Mouse (Mus musculus): ENCODE measurements around the gene Prss23. TPM values are rescaled to one million over a fixed set of nuclear protein-coding genes. Genes with fewer than 3 reads are reported as not detected.

The Prss23 gene
- 58.3 and 67.7 TPM in 2 replicates for polyA plus RNA-seq (2015; fragmentation: Nextera tagmentation; extraction: Ambion mirVana)

DNA sequence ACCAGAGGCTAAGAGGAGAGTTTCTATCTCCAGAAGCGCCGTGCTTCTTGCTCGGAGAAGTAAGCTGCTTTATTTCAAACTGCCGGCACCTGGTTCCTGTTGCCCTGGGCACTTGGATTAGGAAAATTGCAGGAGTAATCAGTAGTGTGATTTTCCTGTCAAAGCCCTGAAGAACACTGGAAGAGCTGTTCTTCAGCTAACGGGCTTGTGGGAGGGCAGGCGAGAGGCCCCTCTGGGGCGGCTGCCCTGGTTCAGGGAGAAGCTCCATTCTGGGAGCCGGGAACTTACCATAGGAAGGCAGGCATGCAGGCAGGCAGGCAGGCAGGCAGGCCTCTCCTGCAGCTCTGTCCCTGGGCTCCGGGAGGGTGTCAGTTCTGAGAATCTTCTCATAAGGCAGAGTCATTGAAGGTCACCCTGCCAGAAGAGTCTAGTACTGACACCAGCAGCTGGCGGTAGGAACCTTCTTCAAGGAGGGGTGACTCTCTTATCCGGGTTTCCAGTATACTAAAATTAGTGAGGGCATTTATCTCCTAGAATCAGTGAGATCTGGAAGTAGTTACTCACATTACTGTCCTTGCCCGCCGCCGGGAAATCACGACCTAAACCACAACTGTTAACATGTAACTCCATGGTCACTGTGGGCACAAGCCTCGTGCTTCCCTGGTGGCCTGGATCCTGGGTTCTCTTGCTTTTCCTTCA lies at the start of gene Prss23:
Gene Prss23 (minus strand): TSS at position 457 of the 699 bp plus-strand sequence.
- ATAC-seq (ENCODE audit: low FRiP score, low TSS enrichment): no peak
- H3K27ac ChIP-seq (replicated peaks): no peak within 1 kb of the TSS

DNA sequence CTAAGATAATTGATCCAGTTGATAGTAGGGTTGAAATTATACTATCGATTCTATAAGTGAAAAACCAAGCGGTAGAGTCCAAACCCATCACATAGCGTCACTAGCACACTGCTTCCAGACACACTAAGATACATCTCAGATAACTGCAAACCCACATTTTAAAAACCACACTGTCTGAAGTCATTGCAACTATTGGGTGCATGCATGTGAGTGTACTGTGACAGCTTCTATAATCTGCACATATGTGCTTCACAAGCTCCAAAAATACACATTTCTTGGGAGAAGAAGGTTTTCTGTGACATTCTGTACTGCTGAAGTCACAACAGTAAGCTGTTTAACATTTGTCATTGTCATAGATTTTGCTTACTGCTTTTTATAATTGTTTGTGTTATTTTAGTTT lies 49.1 kb upstream of the Prss23 start:
- no peaks in the 10 kb centered on the region for H3K4me1 ChIP-seq (replicated peaks; ENCODE audit: control insufficient read depth, insufficient read depth)
- no peaks in the 10 kb centered on the region for H3K36me3 ChIP-seq (ENCODE audit: control insufficient read depth, insufficient read depth, low read length)
- no peaks in the 10 kb centered on the region for H3K27me3 ChIP-seq (ENCODE audit: control insufficient read depth, insufficient read depth, low read length)
- TF ChIP-seq CTCF (IDR thresholded peaks at IDR 0.05; ENCODE audit: low read depth): no peak
- TF ChIP-seq EP300 (optimal IDR thresholded peaks at IDR 0.05): no peak
- no peak for ATAC-seq (ENCODE audit: low FRiP score, low TSS enrichment)
- WGBS: 86% methylated on average over 3 of the region's 3 CpGs
- no peak overlapping the region for H3K27ac ChIP-seq (replicated peaks)
- no peak for DNase-seq (ENCODE audit: low spot score)
- no peak overlapping the region for H3K4me3 ChIP-seq (ENCODE audit: low read depth, low read length)
- no peak overlapping the region for H3K4me2 ChIP-seq (replicated peaks; ENCODE audit: low read depth)
- no peak overlapping the region for H3K9ac ChIP-seq (ENCODE audit: low read length)
- no peaks in the 10 kb centered on the region for H3K9me3 ChIP-seq (ENCODE audit: control insufficient read depth, low read length)

More for the DNA sequence above, at the start of gene Prss23:
- Histone ChIP-seq H3K4me3 (ENCODE audit: low read depth, low read length) (no peak within 1 kb of the TSS), H3K36me3 (ENCODE audit: control insufficient read depth, insufficient read depth, low read length) (no peaks in the 10 kb centered on the region), H3K4me1 (replicated peaks; ENCODE audit: control insufficient read depth, insufficient read depth) (no peaks in the 10 kb centered on the region), H3K27me3 (ENCODE audit: control insufficient read depth, insufficient read depth, low read length) (no peaks in the 10 kb centered on the region), H3K4me2 (replicated peaks; ENCODE audit: low read depth) (no peak within 1 kb of the TSS), H3K9me3 (ENCODE audit: control insufficient read depth, low read length) (no peaks in the 10 kb centered on the region), H3K9ac (ENCODE audit: low read length) (no peak within 1 kb of the TSS)
- DNase-seq (ENCODE audit: low spot score): no peak
- no peak for TF ChIP-seq CTCF (IDR thresholded peaks at IDR 0.05; ENCODE audit: low read depth)
- TF ChIP-seq EP300 (optimal IDR thresholded peaks at IDR 0.05): no peak
- WGBS: 66% methylated on average over 16 of the region's 16 CpGs

DNA sequence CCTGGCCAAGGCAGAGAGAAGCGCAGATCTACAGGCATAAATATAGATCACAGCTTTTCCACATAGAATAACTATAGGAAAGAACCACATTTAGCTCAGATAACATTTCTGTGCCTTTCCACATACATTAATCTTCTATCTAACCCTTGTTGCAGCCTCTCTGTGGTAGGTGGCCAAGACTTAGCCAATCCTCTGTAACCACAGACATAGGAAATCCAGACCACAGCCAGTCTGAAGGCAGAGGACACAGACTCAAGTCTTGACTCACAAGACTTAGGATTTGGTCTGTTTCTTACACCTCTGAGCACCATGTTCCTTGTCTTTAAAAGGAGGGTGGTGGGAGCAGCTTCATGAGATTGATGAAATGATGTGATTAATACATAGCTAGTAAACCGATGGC lies 37.6 kb upstream of the Prss23 start:
- no peaks in the 10 kb centered on the region for H3K4me1 ChIP-seq (replicated peaks; ENCODE audit: control insufficient read depth, insufficient read depth)
- no peak overlapping the region for H3K4me3 ChIP-seq (ENCODE audit: low read depth, low read length)
- ATAC-seq (ENCODE audit: low FRiP score, low TSS enrichment) (no peak), DNase-seq (ENCODE audit: low spot score) (no peak)
- no peak overlapping the region for H3K4me2 ChIP-seq (replicated peaks; ENCODE audit: low read depth)
- H3K9me3 ChIP-seq (ENCODE audit: control insufficient read depth, low read length): no peaks in the 10 kb centered on the region
- no peaks in the 10 kb centered on the region for H3K27me3 ChIP-seq (ENCODE audit: control insufficient read depth, insufficient read depth, low read length)
- WGBS: 97% methylated on average over 2 of the region's 2 CpGs
- H3K27ac ChIP-seq (replicated peaks): no peak overlapping the region
- H3K9ac ChIP-seq (ENCODE audit: low read length): no peak overlapping the region
- TF ChIP-seq CTCF (IDR thresholded peaks at IDR 0.05; ENCODE audit: low read depth) (no peak), EP300 (optimal IDR thresholded peaks at IDR 0.05) (no peak)
- H3K36me3 ChIP-seq (ENCODE audit: control insufficient read depth, insufficient read depth, low read length): no peaks in the 10 kb centered on the region

DNA sequence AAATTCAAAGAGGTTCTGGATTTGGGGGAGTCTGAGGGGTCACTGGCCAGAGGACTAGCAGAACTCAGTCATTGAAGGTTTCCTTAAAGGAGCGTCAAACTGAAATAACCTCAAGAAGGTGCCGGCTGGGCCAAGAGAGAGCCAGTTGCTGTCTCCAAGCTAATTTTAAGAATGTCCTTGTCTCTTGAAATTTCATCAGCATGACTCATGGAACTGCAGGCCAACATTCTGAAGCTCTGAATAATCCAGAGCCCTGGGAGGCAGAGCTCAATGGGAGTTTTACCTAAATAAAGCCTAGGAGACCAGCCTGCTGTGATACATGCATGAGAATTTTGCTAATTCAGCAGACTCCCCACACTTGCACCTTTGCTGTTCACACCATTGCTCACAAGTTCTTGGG lies 36.5 kb upstream of the Prss23 start:
- H3K36me3 ChIP-seq (ENCODE audit: control insufficient read depth, insufficient read depth, low read length): no peaks in the 10 kb centered on the region
- no peak for DNase-seq (ENCODE audit: low spot score)
- WGBS: 64% methylated on average over 2 of the region's 2 CpGs
- H3K27me3 ChIP-seq (ENCODE audit: control insufficient read depth, insufficient read depth, low read length): no peaks in the 10 kb centered on the region
- H3K27ac ChIP-seq (replicated peaks): no peak overlapping the region
- TF ChIP-seq EP300 (optimal IDR thresholded peaks at IDR 0.05): no peak
- TF ChIP-seq CTCF (IDR thresholded peaks at IDR 0.05; ENCODE audit: low read depth): no peak
- ATAC-seq (ENCODE audit: low FRiP score, low TSS enrichment): no peak
- no peak overlapping the region for H3K4me3 ChIP-seq (ENCODE audit: low read depth, low read length)
- H3K9ac ChIP-seq (ENCODE audit: low read length): no peak overlapping the region
- H3K4me2 ChIP-seq (replicated peaks; ENCODE audit: low read depth): no peak overlapping the region
- H3K9me3 ChIP-seq (ENCODE audit: control insufficient read depth, low read length): no peaks in the 10 kb centered on the region
- H3K4me1 ChIP-seq (replicated peaks; ENCODE audit: control insufficient read depth, insufficient read depth): no peaks in the 10 kb centered on the region

DNA sequence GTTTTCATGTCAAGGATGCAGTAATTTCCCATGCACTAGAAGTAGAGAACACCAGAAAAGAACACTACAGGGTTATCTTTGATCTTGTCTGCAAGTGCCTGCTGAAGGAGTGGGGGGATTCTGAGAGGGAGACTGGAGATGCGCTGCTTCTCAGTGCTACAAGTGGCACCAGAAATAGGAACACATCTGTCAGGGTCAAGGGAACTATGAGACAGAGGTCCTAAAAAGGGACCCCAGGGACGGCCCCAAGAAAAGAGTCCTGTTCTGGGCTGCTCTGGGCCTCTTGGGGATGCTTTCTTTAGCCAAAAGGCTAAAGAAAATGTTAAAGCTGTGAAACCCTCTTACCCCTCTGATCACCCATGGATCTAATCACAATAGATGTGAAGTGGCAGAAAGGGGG lies 35.2 kb upstream of the Prss23 start:
- Histone ChIP-seq H3K4me1 (replicated peaks; ENCODE audit: control insufficient read depth, insufficient read depth) (no peaks in the 10 kb centered on the region), H3K9me3 (ENCODE audit: control insufficient read depth, low read length) (no peaks in the 10 kb centered on the region), H3K27me3 (ENCODE audit: control insufficient read depth, insufficient read depth, low read length) (no peaks in the 10 kb centered on the region), H3K9ac (ENCODE audit: low read length) (no peak overlapping the region), H3K4me2 (replicated peaks; ENCODE audit: low read depth) (no peak overlapping the region), H3K27ac (replicated peaks) (no peak overlapping the region), H3K36me3 (ENCODE audit: control insufficient read depth, insufficient read depth, low read length) (no peaks in the 10 kb centered on the region), H3K4me3 (ENCODE audit: low read depth, low read length) (no peak overlapping the region)
- WGBS: 85% methylated on average over 2 of the region's 2 CpGs
- DNase-seq (ENCODE audit: low spot score) (no peak), ATAC-seq (ENCODE audit: low FRiP score, low TSS enrichment) (no peak)
- no peak for TF ChIP-seq EP300 (optimal IDR thresholded peaks at IDR 0.05)
- TF ChIP-seq CTCF (IDR thresholded peaks at IDR 0.05; ENCODE audit: low read depth): no peak

DNA sequence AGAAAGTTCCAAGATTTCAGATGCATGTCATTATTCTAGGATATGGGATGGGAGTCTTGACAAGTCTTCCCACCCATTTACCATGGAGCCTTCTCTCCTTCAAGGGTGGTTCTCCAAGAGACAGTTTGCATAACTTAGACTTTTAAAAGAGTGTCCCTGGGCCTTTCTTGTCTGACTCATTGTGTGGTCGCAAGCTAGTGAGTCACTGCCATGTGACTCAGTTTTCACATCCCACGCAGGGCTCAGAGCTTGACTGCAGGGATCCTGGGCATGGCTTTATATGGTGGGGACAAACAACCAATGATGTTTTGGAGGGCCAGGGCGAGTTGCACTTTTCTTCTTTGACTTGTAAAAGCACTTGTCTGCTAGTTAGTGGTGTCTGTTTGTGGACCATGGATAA lies 34.0 kb upstream of the Prss23 start:
- H3K36me3 ChIP-seq (ENCODE audit: control insufficient read depth, insufficient read depth, low read length): no peaks in the 10 kb centered on the region
- H3K4me1 ChIP-seq (replicated peaks; ENCODE audit: control insufficient read depth, insufficient read depth): no peaks in the 10 kb centered on the region
- no peak overlapping the region for H3K4me2 ChIP-seq (replicated peaks; ENCODE audit: low read depth)
- H3K9me3 ChIP-seq (ENCODE audit: control insufficient read depth, low read length): no peaks in the 10 kb centered on the region
- ATAC-seq (ENCODE audit: low FRiP score, low TSS enrichment) (no peak), DNase-seq (ENCODE audit: low spot score) (no peak)
- 58% methylated on average over 3 of the region's 3 CpGs for WGBS
- TF ChIP-seq CTCF (IDR thresholded peaks at IDR 0.05; ENCODE audit: low read depth): no peak
- TF ChIP-seq EP300 (optimal IDR thresholded peaks at IDR 0.05): no peak
- no peaks in the 10 kb centered on the region for H3K27me3 ChIP-seq (ENCODE audit: control insufficient read depth, insufficient read depth, low read length)
- H3K4me3 ChIP-seq (ENCODE audit: low read depth, low read length): no peak overlapping the region
- H3K9ac ChIP-seq (ENCODE audit: low read length): no peak overlapping the region
- no peak overlapping the region for H3K27ac ChIP-seq (replicated peaks)

Measured in stomach, postnatal 0 days (tissue).